Mouse (Mus musculus) small intestine, adult 2 months (tissue): Measurements from ENCODE around the gene C1qtnf1. TPM values are rescaled to one million over a fixed set of nuclear protein-coding genes. Genes with fewer than 3 reads are reported as not detected.
A peak's percentile ranks its signal among the peaks of the same experiment; 100 is the strongest.

Source experiments
- H3K27ac ChIP-seq: fragments of 200-500 bp; 2 replicates; pipeline ENCODE4 v1.5.1; 2012; ENCODE audit warnings: low read depth, low read length, control low read depth, inconsistent platforms; ENCODE audit not compliant: insufficient read depth
- H3K27me3 ChIP-seq: fragments of 200-500 bp; 2 replicates; pipeline ENCODE4 v1.6.1; 2012; ENCODE audit warnings: mild to moderate bottlenecking, moderate library complexity, low read length, inconsistent platforms; ENCODE audit not compliant: control insufficient read depth, insufficient read depth
- H3K36me3 ChIP-seq: fragments of 200-500 bp; 2 replicates; pipeline ENCODE4 v1.6.1; 2012; ENCODE audit warnings: mild to moderate bottlenecking, low read length, control low read depth, inconsistent platforms; ENCODE audit not compliant: control insufficient read depth, insufficient read depth
- H3K4me1 ChIP-seq: fragments of 200-500 bp; 2 replicates; pipeline ENCODE4 v1.6.1; 2012; ENCODE audit warnings: low read length, inconsistent platforms, mixed read lengths; ENCODE audit not compliant: control insufficient read depth, insufficient read depth, insufficient read length
- H3K4me3 ChIP-seq: fragments of 200-500 bp; 2 replicates; pipeline ENCODE4 v1.5.1; 2012; ENCODE audit warnings: low read depth, mild to moderate bottlenecking, control low read depth, inconsistent platforms, low read length, moderate library complexity
- CTCF ChIP-seq: fragments of 200-500 bp; IDR thresholded peaks from 2 replicates; pipeline ENCODE4 v1.5.1; 2012; ENCODE audit warnings: low read depth, mild to moderate bottlenecking, control low read depth, inconsistent platforms, low read length, moderate library complexity, mixed read lengths; ENCODE audit not compliant: insufficient replicate concordance, insufficient read length; ENCODE audit errors: extremely low read depth
- POLR2A ChIP-seq: fragments of 200-500 bp; IDR thresholded peaks from 2 replicates; pipeline ENCODE4 v1.6.1; 2012; ENCODE audit warnings: low read depth, mild to moderate bottlenecking, control low read depth, inconsistent platforms, low read length, moderate library complexity
- WGBS: fragments of 180-500 bp; shearing (Covaris S2); methylation state at CpG from one replicate; pipeline ENCODE4 v1.1.7; 2018; 5-methylcytosine and 5-hydroxymethylcytosine counted together
- polyA plus RNA-seq: library from polyadenylated mRNA; depleted of rRNA; stranded (reverse); fragments of >200 nt; gene quantifications from 2 replicates; pipeline ENCODE4 v1.2.3, GENCODE M21; 2012

C1qtnf1 gene
- polyA plus RNA-seq, 1 experiment = 4.3 TPM

DNA sequence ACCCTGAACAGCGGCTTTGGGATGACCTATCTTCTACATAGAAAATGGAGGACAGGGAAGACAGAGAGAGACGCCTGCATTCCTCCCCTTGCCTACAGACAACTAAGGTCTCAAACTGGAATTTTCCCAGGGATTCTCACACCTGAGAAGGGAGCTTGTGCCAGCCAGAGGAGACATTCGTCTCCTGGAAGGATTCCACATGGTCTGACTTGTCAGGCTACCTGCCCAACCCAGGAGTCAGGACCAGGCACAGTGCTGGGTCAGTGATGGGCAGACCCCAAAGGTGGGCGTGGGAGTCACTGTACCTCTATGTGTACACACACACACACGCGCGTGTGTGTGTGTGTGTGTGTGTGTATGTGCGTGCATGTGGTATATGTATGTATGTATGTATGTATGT, 22.7 kb upstream of the C1qtnf1 start:
- 90% methylated on average over 8 of the region's 8 CpGs for WGBS
- no peak overlapping the region for H3K27ac ChIP-seq
- no peak for TF ChIP-seq CTCF
- TF ChIP-seq POLR2A = no peak
- peaks cover 37% of the 10 kb centered on the region for H3K4me1 ChIP-seq
- no peaks in the 10 kb centered on the region for H3K27me3 ChIP-seq
- H3K4me3 ChIP-seq = no peak overlapping the region
- H3K36me3 ChIP-seq = peaks cover 40% of the 10 kb centered on the region

GRCm38 (mm10) chr11:118406521-118406920, 21.5 kb upstream of the C1qtnf1 start:
- Histone ChIP-seq H3K4me3 (no peak overlapping the region), H3K4me1 (peaks cover 49% of the 10 kb centered on the region), H3K27me3 (no peaks in the 10 kb centered on the region), H3K27ac (no peak overlapping the region), H3K36me3 (peaks cover 50% of the 10 kb centered on the region)
- no peak for TF ChIP-seq CTCF
- no peak for TF ChIP-seq POLR2A
- WGBS = 94% methylated on average over 5 of the region's 5 CpGs

DNA sequence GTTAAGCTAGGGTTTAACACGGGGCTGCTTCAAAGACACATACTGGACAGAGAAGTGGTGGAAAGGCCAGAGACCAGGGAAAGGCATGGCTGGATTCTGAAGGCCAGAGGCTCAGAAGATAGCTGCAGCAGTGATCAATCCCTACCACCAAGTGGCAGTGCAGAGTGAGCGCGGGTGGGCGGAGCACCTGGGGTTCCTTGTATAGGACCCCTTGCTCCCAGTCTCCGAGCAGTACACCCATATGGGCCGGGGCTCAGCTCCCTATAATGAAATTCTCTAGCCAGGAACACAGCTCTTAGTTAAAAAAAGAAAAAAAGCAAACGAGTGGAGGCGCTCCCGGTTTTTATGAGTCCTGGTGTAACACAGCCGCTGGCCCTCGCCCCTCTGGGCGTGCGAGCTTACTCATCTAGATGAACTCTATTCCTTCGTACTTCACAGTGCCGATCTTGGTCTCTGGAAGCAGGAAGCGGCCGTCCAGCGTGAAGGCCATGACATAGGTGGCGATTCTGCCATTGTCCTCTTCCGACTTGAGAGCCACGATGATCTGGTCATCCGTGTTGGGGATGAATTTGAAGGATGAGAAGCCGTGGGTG, 20.6 kb upstream of the C1qtnf1 start:
- Histone ChIP-seq H3K36me3 (peaks cover 50% of the 10 kb centered on the region), H3K27me3 (no peaks in the 10 kb centered on the region), H3K27ac (peak overlapping the region; percentile 99), H3K4me1 (peaks cover 53% of the 10 kb centered on the region), H3K4me3 (peak overlapping the region; percentile 4; the same call in 1 of the 2 replicates)
- 50% methylated on average over 23 of the region's 23 CpGs for WGBS
- TF ChIP-seq CTCF (peak; percentile 41; the same call in 1 of the 2 replicates), POLR2A (0 out of 2 replicates have a peak, but pooled peaks have one; percentile 16)

DNA sequence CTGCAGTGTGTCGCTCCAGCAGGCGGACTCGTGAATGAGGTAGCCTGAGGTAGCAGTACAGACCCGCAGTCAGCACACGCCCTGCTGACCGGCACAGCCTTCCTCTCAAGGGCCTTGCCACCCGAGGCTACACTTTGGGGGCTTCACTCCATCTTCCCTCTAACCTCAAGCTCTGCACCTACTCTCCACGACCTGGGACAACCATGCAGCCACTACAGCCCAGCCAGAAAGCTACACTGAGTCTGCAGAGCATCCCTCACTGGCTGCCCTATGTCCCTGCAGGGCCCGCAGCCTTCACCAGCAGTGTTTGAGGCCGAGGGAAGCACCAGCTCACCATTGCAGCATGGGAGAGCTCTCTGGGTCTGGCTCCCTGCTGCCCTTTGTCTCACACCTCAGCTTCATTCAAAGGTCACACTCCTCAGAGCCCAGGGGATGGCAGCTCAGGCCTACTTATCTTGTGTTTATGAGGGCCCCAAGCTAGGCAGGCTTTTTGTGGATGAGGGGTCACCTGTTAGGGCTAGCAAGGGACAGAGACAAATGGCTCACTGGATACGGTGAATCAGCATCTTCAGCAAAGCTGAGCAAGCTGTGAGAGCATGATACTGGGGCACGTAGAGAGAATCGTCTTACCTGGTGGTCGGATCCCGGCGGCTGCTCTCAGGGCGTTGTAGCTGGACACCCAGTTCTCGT, 19.8 kb upstream of the C1qtnf1 start:
- no peak for TF ChIP-seq CTCF
- no peak for TF ChIP-seq POLR2A
- H3K4me1 ChIP-seq = peaks cover 59% of the 10 kb centered on the region
- H3K36me3 ChIP-seq = peaks cover 50% of the 10 kb centered on the region
- H3K4me3 ChIP-seq = peak overlapping the region; percentile 4
- H3K27ac ChIP-seq = peak overlapping the region; percentile 99
- WGBS = 66% methylated on average over 18 of the region's 18 CpGs
- H3K27me3 ChIP-seq = no peaks in the 10 kb centered on the region

DNA sequence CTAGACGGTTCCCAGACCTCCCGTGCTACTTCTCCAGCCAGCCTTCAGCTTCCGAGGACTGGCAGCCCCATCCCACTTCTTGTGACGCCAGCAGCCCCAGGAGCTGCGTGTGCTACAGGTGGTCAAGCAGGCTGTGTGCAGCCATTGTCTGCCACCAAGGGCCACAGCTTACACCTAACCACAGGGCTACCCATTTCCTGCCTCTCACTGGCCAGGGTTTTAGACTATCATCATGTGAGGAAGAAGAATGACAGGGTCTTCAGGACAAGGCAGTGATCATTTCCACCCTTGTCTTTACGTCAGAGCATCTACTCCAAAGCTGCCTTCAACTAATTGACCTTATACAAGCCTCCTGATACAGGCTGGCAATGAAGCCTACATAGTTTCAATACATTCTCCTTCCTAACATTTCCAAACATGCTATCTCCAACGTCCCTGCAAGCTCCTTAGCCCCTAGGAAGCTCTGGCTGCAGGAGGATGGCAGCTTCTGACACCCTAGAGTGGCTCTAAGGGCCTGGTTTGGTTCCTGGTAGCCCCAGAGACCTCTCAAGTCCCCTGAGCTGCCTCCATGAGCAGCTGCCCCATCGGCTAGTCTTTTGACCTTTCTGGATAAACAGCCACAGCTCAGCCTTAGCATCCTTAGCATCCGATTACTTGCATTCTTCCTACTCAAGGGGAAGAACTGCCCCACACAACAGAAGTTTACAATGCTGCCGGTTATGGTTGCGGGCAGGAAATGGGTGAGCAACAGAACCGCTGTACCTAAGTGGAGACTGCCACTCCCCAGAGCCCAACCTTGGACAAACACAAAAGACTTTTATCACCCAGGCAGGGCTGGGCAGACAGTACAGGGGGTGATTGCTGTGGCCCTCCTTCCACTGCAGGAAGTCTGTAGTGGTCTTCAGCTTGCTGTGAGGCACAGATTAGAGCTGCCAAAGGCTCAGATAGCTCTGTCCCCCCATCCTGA, 18.6 kb upstream of the C1qtnf1 start:
- H3K27me3 ChIP-seq = no peaks in the 10 kb centered on the region
- H3K36me3 ChIP-seq = peaks cover 53% of the 10 kb centered on the region
- TF ChIP-seq CTCF (no peak), POLR2A (no peak)
- H3K4me3 ChIP-seq = peak overlapping the region; percentile 8
- WGBS = 29% methylated on average over 12 of the region's 12 CpGs
- H3K4me1 ChIP-seq = peaks cover 70% of the 10 kb centered on the region
- peak overlapping the region; percentile 99 for H3K27ac ChIP-seq

GRCm38 (mm10) chr11:118410073-118410444, 17.9 kb upstream of the C1qtnf1 start:
- 39% methylated on average over 1 of the region's 1 CpGs for WGBS
- Histone ChIP-seq H3K36me3 (peaks cover 53% of the 10 kb centered on the region), H3K27me3 (no peaks in the 10 kb centered on the region), H3K4me3 (peak overlapping the region; percentile 5; the same call in 1 of the 2 replicates), H3K27ac (peak overlapping the region; percentile 99), H3K4me1 (peaks cover 68% of the 10 kb centered on the region)
- TF ChIP-seq POLR2A (no peak), CTCF (no peak)
